Mouse (Mus musculus) heart, embryonic 14.5 days (tissue): ENCODE measurements around the gene 4833420G17Rik. TPM values are rescaled to one million over a fixed set of nuclear protein-coding genes. Genes with fewer than 3 reads are reported as not detected.

ENCODE experiments used
- ATAC-seq: fragments of 200-750 bp; cut with Nextera tagmentation; 2 replicates; pipeline ENCODE4 v1.8.0; 2017; ENCODE audit warnings: low read depth, moderate TSS enrichment; ENCODE audit not compliant: insufficient number of reproducible peaks, insufficient read depth, low FRiP score
- H3K27ac ChIP-seq, 2 experiments: fragments of 200-500 bp in 1 of 2; fragments of 300-500 bp in 1 of 2; sonication (generic) in 1 of 2; replicated peaks in 1 of 2; 2 replicates each; pipeline ENCODE4 v1.5.1; 2012 to 2014; ENCODE audit warnings: low read depth in 2 of 2, low read length in 2 of 2, control low read depth in 1 of 2, mild to moderate bottlenecking in 1 of 2, mixed read lengths in 1 of 2; ENCODE audit not compliant: control insufficient read depth in 1 of 2, insufficient read depth in 1 of 2
- H3K27me3 ChIP-seq: fragments of 300-500 bp; sonication (generic); 2 replicates; pipeline ENCODE4 v1.6.1; 2014; ENCODE audit warnings: mild to moderate bottlenecking, low read length, control low read depth; ENCODE audit not compliant: control insufficient read depth, insufficient read depth
- H3K36me3 ChIP-seq: fragments of 300-500 bp; sonication (generic); 2 replicates; pipeline ENCODE4 v1.6.1; 2014; ENCODE audit warnings: mild to moderate bottlenecking, control low read depth, low read length, mixed read lengths; ENCODE audit not compliant: control insufficient read depth, insufficient read depth
- H3K4me1 ChIP-seq, 2 experiments: fragments of 200-500 bp in 1 of 2; fragments of 300-500 bp in 1 of 2; sonication (generic) in 1 of 2; 2 replicates each; pipeline ENCODE4 v1.6.1; 2012 to 2014; ENCODE audit warnings: low read length in 2 of 2, control low read depth in 1 of 2, mixed read lengths in 1 of 2; ENCODE audit not compliant: control insufficient read depth in 2 of 2, insufficient read depth in 2 of 2
- H3K4me2 ChIP-seq: fragments of 300-500 bp; sonication (generic); 2 replicates; pipeline ENCODE4 v1.6.1; 2014; ENCODE audit warnings: mild to moderate bottlenecking, low read length
- H3K4me3 ChIP-seq, 2 experiments: fragments of 200-500 bp in 1 of 2; fragments of 300-500 bp in 1 of 2; sonication (generic) in 1 of 2; 2 replicates each; pipeline ENCODE4 v1.5.1; 2012 to 2014; ENCODE audit warnings: low read length in 2 of 2, mild to moderate bottlenecking in 2 of 2, control low read depth in 1 of 2, low read depth in 1 of 2, moderate library complexity in 1 of 2; ENCODE audit not compliant: control insufficient read depth in 1 of 2, insufficient read depth in 1 of 2
- H3K9ac ChIP-seq: fragments of 300-500 bp; sonication (generic); 2 replicates; pipeline ENCODE4 v1.6.1; 2014; ENCODE audit warnings: mild to moderate bottlenecking, low read length
- H3K9me3 ChIP-seq: fragments of 300-500 bp; sonication (generic); 2 replicates; pipeline ENCODE4 v1.6.1; 2016; ENCODE audit warnings: low read length, control low read depth; ENCODE audit not compliant: control insufficient read depth
- WGBS: fragments of 180-500 bp; shearing (Covaris S2); extraction: QIAGEN DNeasy Blood & Tissue Kit; methylation state at CpG from one replicate; pipeline ENCODE4 v1.1.7; 2014; 5-methylcytosine and 5-hydroxymethylcytosine counted together
- polyA plus RNA-seq: library from polyadenylated mRNA; unstranded; fragments of >200 nt; fragmentation: Nextera tagmentation; extraction: Ambion mirVana; gene quantifications from 2 replicates; pipeline ENCODE4 v1.2.1, GENCODE M21; 2014

4833420G17Rik gene
- polyA plus RNA-seq, 1 experiment from 2014 or later: 45.3 TPM

DNA sequence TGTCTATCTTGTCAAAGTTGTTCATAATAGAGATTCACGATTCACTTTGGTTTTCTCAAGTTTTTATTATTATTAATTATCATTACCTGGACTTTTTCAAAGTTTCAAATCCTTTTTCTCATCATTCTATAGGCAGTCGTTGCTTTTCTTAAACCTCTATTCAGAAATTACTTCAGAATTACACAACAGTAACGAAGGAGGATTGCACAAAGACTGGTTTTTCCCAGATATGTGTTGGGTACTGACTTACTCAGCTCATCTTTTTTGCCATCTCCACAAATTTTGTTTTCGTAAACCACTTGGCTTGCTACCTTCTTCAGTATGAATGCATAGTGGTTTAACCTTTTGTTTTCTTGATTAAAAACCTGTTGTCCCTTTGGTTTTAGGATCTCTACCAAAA, 9.0 kb upstream of the 4833420G17Rik start:
- WGBS: 90% methylated on average over 4 of the region's 4 CpGs

GRCm38 (mm10) chr13:119455082-119455481, 7.5 kb upstream of the 4833420G17Rik start:
- no peaks in the 10 kb centered on the region for H3K27me3 ChIP-seq
- H3K27ac ChIP-seq: no peak overlapping the region
- no peak for ATAC-seq
- no peak overlapping the region for H3K9ac ChIP-seq
- H3K4me3 ChIP-seq: no peak overlapping the region
- H3K9me3 ChIP-seq: 0 out of 2 replicates have a peak, but pooled peaks cover 2% of the 10 kb centered on the region
- peaks cover 81% of the 10 kb centered on the region for H3K36me3 ChIP-seq
- H3K4me2 ChIP-seq: no peak overlapping the region
- no peaks in the 10 kb centered on the region for H3K4me1 ChIP-seq

More for the DNA sequence above, 9.0 kb upstream of the 4833420G17Rik start:
- no peak overlapping the region for H3K27ac ChIP-seq
- H3K4me2 ChIP-seq: no peak overlapping the region
- no peaks in the 10 kb centered on the region for H3K4me1 ChIP-seq
- H3K4me3 ChIP-seq: no peak overlapping the region
- H3K36me3 ChIP-seq: peaks cover 76% of the 10 kb centered on the region
- H3K9me3 ChIP-seq: 0 out of 2 replicates have a peak, but pooled peaks cover 2% of the 10 kb centered on the region
- H3K9ac ChIP-seq: no peak overlapping the region
- ATAC-seq: no peak
- no peaks in the 10 kb centered on the region for H3K27me3 ChIP-seq

DNA sequence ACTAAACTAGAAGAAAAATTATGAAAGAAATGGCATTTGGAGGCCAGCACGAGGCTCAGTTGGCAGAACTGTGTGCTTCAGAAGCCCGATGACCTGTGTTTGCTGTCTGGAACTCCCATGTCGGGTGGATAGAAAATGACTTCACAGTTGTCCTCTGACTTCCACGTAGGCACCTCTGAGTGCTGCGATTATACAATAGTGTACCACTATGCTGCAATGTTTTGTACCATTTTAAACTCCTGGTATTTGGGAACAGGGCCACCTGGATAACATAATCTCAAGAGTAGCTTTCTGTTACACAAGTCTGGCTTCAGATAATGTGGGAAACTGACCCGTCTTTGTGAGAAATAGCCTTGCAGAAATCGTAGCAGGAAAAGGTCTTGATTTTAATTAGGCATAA, 6.2 kb upstream of the 4833420G17Rik start:
- WGBS: 85% methylated on average over 7 of the region's 7 CpGs

GRCm38 (mm10) chr13:119461900-119462595, 520 bp upstream of the 4833420G17Rik start:
- peak overlapping the region; percentile 69 to 84 for H3K4me3 ChIP-seq
- H3K36me3 ChIP-seq: peaks cover 32% of the 10 kb centered on the region
- H3K27ac ChIP-seq: peak overlapping the region; percentile 36 to 75
- WGBS: 9% methylated on average over 10 of the region's 10 CpGs
- peak overlapping the region; percentile 89 for H3K9ac ChIP-seq
- H3K9me3 ChIP-seq: no peaks in the 10 kb centered on the region
- peak overlapping the region; percentile 91 for H3K4me2 ChIP-seq
- no peaks in the 10 kb centered on the region for H3K27me3 ChIP-seq
- no peak for ATAC-seq
- peaks cover 3 to 8% of the 10 kb centered on the region in 2 experiments for H3K4me1 ChIP-seq

More for the DNA sequence above, 6.2 kb upstream of the 4833420G17Rik start:
- Histone ChIP-seq H3K9me3 (no peaks in the 10 kb centered on the region), H3K4me3 (no peak overlapping the region), H3K4me1 (no peaks in the 10 kb centered on the region), H3K27me3 (no peaks in the 10 kb centered on the region), H3K36me3 (peaks cover 68% of the 10 kb centered on the region), H3K9ac (no peak overlapping the region), H3K4me2 (no peak overlapping the region), H3K27ac (no peak overlapping the region)
- no peak for ATAC-seq

DNA sequence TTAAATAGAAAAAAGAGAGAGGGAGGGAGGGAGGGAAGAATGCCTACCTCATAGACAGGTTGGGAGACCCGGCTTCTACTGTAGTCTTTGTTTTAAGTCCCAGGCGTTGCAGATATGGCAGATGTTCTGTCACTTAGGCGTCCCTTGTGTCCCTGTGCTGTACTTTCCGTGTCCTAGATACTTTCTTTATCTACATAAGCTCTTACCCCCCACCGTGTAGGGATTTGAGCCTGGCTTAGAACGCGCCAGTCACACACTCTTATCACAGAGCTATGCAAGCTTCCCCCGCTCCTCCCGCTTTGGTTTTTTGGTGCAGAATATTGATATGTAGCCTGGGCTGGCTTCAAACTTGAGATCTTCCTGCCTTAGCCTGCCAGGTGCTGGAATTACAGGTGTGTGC, 14.1 kb downstream of the 4833420G17Rik start:
- H3K27ac ChIP-seq: no peak overlapping the region
- no peak overlapping the region for H3K9ac ChIP-seq
- no peak overlapping the region for H3K4me2 ChIP-seq
- H3K9me3 ChIP-seq: no peaks in the 10 kb centered on the region
- no peak overlapping the region for H3K4me3 ChIP-seq
- H3K27me3 ChIP-seq: no peaks in the 10 kb centered on the region
- H3K36me3 ChIP-seq: peaks cover 90% of the 10 kb centered on the region
- no peak for ATAC-seq
- H3K4me1 ChIP-seq: no peaks in the 10 kb centered on the region
- WGBS: 42% methylated on average over 9 of the region's 9 CpGs

DNA sequence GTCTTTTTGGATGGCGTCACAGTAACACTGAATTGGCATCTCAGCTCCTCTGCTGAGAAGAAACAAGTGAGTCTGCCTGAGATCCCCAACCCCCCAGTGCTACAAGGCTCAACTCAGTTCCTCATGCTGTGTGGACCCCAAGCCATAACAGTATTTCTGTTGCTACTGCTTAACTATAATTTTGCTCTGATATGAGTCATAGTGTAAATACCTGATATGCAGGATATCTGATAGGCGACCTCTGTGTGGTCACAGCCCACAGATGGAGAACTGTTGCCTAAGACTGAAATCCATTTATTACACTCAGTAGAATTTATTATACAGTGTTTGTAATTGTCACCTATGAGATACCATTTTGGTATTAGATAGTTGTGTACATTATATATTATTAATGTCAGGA, 15.2 kb downstream of the 4833420G17Rik start:
- H3K36me3 ChIP-seq: peaks cover 90% of the 10 kb centered on the region
- no peak overlapping the region for H3K4me3 ChIP-seq
- ATAC-seq: no peak
- H3K27ac ChIP-seq: no peak overlapping the region
- H3K4me1 ChIP-seq: no peaks in the 10 kb centered on the region
- no peaks in the 10 kb centered on the region for H3K9me3 ChIP-seq
- H3K27me3 ChIP-seq: no peaks in the 10 kb centered on the region
- no peak overlapping the region for H3K9ac ChIP-seq
- no peak overlapping the region for H3K4me2 ChIP-seq
- 84% methylated on average over 2 of the region's 2 CpGs for WGBS

DNA sequence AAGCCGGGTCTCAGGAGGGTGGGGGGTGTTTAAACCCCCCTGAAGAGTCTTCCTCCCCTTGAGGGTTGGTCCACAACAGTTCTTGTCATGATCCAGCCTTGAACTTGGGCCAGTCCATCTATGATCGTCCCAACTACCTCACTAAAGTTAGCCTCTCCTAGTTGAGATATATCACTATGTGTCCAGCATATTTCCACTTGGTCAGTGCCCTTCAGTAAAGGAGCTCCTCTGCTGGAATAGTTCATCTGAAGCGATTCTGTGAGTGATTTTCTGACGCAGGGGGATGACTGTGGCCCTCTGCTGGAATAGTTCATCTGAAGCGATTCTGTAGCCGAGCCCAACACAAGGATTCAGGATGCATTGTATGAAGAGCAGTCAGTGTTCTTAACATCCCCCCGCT, 24.8 kb downstream of the 4833420G17Rik start:
- H3K4me1 ChIP-seq: no peaks in the 10 kb centered on the region
- H3K36me3 ChIP-seq: peaks cover 40% of the 10 kb centered on the region
- no peak overlapping the region for H3K4me3 ChIP-seq
- H3K27me3 ChIP-seq: no peaks in the 10 kb centered on the region
- H3K9ac ChIP-seq: no peak overlapping the region
- WGBS: 42% methylated on average over 7 of the region's 7 CpGs
- H3K9me3 ChIP-seq: peaks cover 8% of the 10 kb centered on the region
- H3K27ac ChIP-seq: no peak overlapping the region
- H3K4me2 ChIP-seq: no peak overlapping the region
- no peak for ATAC-seq
